8 mouse cellular contexts compared by ENCODE assay signal in genomic region chr6:85588568-85588967, GRCm38 (mm10). TPM values are rescaled to one million over a fixed set of nuclear protein-coding genes. Genes with fewer than 3 reads are reported as not detected.
DNase-seq lines count a peak whose midpoint lies in the region; ATAC-seq lines count a peak whose summit lies in the region.

No protein-coding gene starts in this region.

- H3K4me1 ChIP-seq in megakaryocyte, embryonic 14.5 days: peaks cover 18% of the 10 kb centered on the region; the same call in 1 of the 2 replicates
- peaks cover 22% of the 10 kb centered on the region for H3K4me1 ChIP-seq in limb, embryonic 12.5 days (replicated peaks)
- peaks cover 7% of the 10 kb centered on the region for H3K4me1 ChIP-seq in stomach, embryonic 16.5 days (ENCODE audit: control insufficient read depth, insufficient read depth, low read length)

- no peak; the same call in 1 of the 2 replicates for ATAC-seq in megakaryocyte, adult 5-6 weeks (ENCODE audit: poor library complexity, severe bottlenecking)
- no peak for ATAC-seq in limb, embryonic 12.5 days (ENCODE audit: insufficient number of reproducible peaks, insufficient read depth, low FRiP score, low TSS enrichment, low read depth)
- no peak for ATAC-seq in stomach, embryonic 16.5 days (ENCODE audit: insufficient read depth, low FRiP score)
- ATAC-seq in CD4-positive, CD25-positive, alpha-beta regulatory T cell, adult 4 months: no peak

- DNase-seq in cerebellum, adult 18-20 months: peak; percentile 5 to 12
- no peak for DNase-seq in cerebellum, postnatal 36 days
- DNase-seq in urinary bladder, postnatal 4 days (ENCODE audit: low spot score in 2 of 2): no peak

- H3K27ac ChIP-seq in limb, embryonic 12.5 days: no peak overlapping the region
- H3K27ac ChIP-seq in stomach, embryonic 16.5 days (ENCODE audit: low read length): no peak overlapping the region

- peaks cover 6% of the 10 kb centered on the region for H3K27me3 ChIP-seq in megakaryocyte, embryonic 14.5 days (replicated peaks)
- H3K27me3 ChIP-seq in limb, embryonic 12.5 days: no peaks in the 10 kb centered on the region
- no peaks in the 10 kb centered on the region for H3K27me3 ChIP-seq in stomach, embryonic 16.5 days (ENCODE audit: control insufficient read depth, insufficient read depth, low read length)

- H3K4me2 ChIP-seq in limb, embryonic 12.5 days: peak overlapping the region; percentile 80
- peak overlapping the region; percentile 82 for H3K4me2 ChIP-seq in stomach, embryonic 16.5 days (ENCODE audit: low read depth, low read length)

- H3K4me3 ChIP-seq in megakaryocyte, embryonic 14.5 days (replicated peaks): peak overlapping the region; percentile 98
- peak overlapping the region; percentile 89 for H3K4me3 ChIP-seq in limb, embryonic 12.5 days (replicated peaks)
- peak overlapping the region; percentile 95 for H3K4me3 ChIP-seq in stomach, embryonic 16.5 days (replicated peaks; ENCODE audit: low read length)

- 11% methylated on average over 4 of the region's 4 CpGs for WGBS in limb, embryonic 12.5 days
- 5% methylated on average over 4 of the region's 4 CpGs for WGBS in stomach, embryonic 16.5 days

- no peaks in the 10 kb centered on the region for H3K36me3 ChIP-seq in megakaryocyte, embryonic 14.5 days (replicated peaks; ENCODE audit: low read length)
- no peaks in the 10 kb centered on the region for H3K36me3 ChIP-seq in limb, embryonic 12.5 days
- no peaks in the 10 kb centered on the region for H3K36me3 ChIP-seq in stomach, embryonic 16.5 days (ENCODE audit: control insufficient read depth, insufficient read depth, low read length)

- peak overlapping the region; percentile 83 for H3K9ac ChIP-seq in limb, embryonic 12.5 days (replicated peaks)
- peak overlapping the region; percentile 89 for H3K9ac ChIP-seq in stomach, embryonic 16.5 days (ENCODE audit: low read length)

- H3K9me3 ChIP-seq in megakaryocyte, embryonic 14.5 days: no peaks in the 10 kb centered on the region
- H3K9me3 ChIP-seq in limb, embryonic 12.5 days: no peaks in the 10 kb centered on the region
- no peaks in the 10 kb centered on the region for H3K9me3 ChIP-seq in stomach, embryonic 16.5 days (replicated peaks; ENCODE audit: control insufficient read depth, low read length)

RNA-seq across cellular contexts. Expression of gene Alms1, which starts 1.2 kb away (rescaled TPM):
- 0.08 TPM in 1 of 2 replicates, not detected in the other for polyA plus RNA-seq in megakaryocyte, embryonic 14.5 days (2012; ENCODE audit: insufficient read depth, low replicate concordance)
- total RNA-seq in megakaryocyte, adult 5-6 weeks (2015): 14.0 and 14.2 TPM in 2 replicates
- 11.4 and 12.1 TPM in 2 replicates for total RNA-seq in megakaryocyte, adult 5-6 weeks (2017)
- polyA plus RNA-seq in limb, embryonic 12.5 days (2016; fragmentation: Nextera tagmentation; extraction: Ambion mirVana): 9.0 and 10.3 TPM in 2 replicates
- polyA plus RNA-seq in stomach, embryonic 16.5 days (2015; fragmentation: Nextera tagmentation; extraction: Ambion mirVana): 3.1 and 3.8 TPM in 2 replicates
- 1 to 10 TPM; 2.2 to 2.6 TPM for polyA plus RNA-seq in CD4-positive, CD25-positive, alpha-beta regulatory T cell, adult 4 months (2017; shearing (Covaris generic))

Comparison
In these comparisons a context has a peak if more than half of its experiments do, and no peak if none do; other contexts are left out.
1. DNase-seq: peak in cerebellum, adult 18-20 months (2 of 2); none in cerebellum, postnatal 36 days (0 of 2) and urinary bladder, postnatal 4 days (0 of 2).
2. Peak in every context shown above with its lines, with median percentiles within 50 percentile points of each other: H3K4me3 ChIP-seq.